Mouse (Mus musculus): ENCODE results near the gene Saxo1. TPM values are rescaled to one million over a fixed set of nuclear protein-coding genes. Genes with fewer than 3 reads are reported as not detected.

Saxo1 gene
- total and polyA plus RNA-seq, 3 experiments = not detected

DNA sequence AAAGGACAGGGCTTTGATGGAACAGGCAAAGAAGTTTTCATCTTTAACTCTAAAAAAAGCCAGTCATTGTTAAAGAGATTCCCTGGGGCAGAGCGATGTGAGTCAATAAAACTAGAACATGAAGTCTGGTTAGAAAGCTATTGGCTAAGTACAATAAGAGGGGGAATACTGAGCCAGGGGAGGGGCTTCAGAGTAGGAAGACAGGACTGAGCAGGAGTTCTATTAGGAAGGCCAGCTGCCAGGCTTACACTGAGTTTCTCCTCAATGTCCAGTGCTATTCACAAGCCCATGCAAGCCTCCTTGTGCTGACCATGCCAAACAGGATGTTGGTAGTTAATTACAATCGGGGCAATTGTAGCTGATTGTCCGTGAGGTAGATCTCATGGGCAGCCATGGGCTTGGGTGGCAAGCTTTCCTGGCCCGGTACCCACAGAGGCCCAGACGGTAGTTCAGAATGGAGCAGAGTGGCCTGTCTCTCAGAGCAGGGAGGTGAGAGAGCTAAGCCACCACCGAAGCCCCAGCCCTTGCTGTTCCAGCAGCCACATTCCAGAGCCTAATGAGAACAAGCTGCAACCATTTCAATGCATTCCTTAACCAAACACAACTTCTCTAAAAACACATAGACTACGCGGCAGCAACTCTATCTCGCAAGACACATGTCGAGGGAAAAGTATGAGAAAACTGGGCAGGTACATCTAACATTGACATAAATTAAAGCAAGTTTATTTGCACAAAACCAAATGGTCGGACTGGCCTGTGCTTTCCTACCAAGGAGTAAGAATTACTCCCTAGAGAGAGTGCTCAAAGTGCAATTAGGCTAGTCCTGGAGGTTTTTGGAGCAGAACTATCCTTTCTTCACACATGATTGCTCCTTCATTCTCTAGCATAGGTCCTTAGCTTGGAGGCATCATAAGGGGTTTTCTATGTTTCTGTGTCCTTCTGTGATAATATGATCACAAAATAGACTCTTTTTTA, 30.7 kb downstream of the Saxo1 start:
- H3K4me1 ChIP-seq (ENCODE audit: control insufficient read depth in 1 of 2, insufficient read depth in 2 of 2) = no peaks in the 10 kb centered on the region
- dilution Hi-C loops (cut with MboI; ENCODE audit: extremely low pct_ligation_motif_present, extremely low pct_unique_long_range_greater_than_20kb, low sequenced_read_pairs) = no loop called here
- no peaks in the 10 kb centered on the region for H3K79me2 ChIP-seq (replicated peaks; ENCODE audit: control insufficient read depth, extremely low read depth, insufficient read depth, poor library complexity, severe bottlenecking)
- no peak overlapping the region for H3K4me3 ChIP-seq (replicated peaks in 1 of 3; ENCODE audit: low read depth in 2 of 3, low read length in 2 of 3, poor library complexity in 1 of 3)
- H3K4me2 ChIP-seq (ENCODE audit: insufficient read depth, low read depth, poor library complexity, severe bottlenecking) = no peak overlapping the region
- no peak overlapping the region for H3K9ac ChIP-seq (ENCODE audit: insufficient read depth, low read depth)
- TF ChIP-seq IRF4 (IDR thresholded peaks at IDR 0.05; ENCODE audit: low read depth, low read length) (no peak), E2F4 (IDR thresholded peaks at IDR 0.05; ENCODE audit: insufficient replicate concordance, low read depth, low read length) (no peak), ZKSCAN1 (IDR thresholded peaks at IDR 0.05; ENCODE audit: borderline replicate concordance, low read depth, low read length) (no peak), ZMIZ1 (IDR thresholded peaks at IDR 0.05; ENCODE audit: low read depth, low read length) (no peak), MEF2A (IDR thresholded peaks at IDR 0.05; ENCODE audit: borderline replicate concordance, low read depth, low read length) (no peak), ZC3H11A (IDR thresholded peaks at IDR 0.05; ENCODE audit: low read depth, low read length) (no peak), CHD2 (IDR thresholded peaks at IDR 0.05; ENCODE audit: low read length) (no peak), PAX5 (IDR thresholded peaks at IDR 0.05; ENCODE audit: low read length) (no peak), JUN (IDR thresholded peaks at IDR 0.05; ENCODE audit: insufficient read depth, low read depth, low read length) (no peak), UBTF (IDR thresholded peaks at IDR 0.05; ENCODE audit: low read depth, low read length) (no peak), MAX (IDR thresholded peaks at IDR 0.05; ENCODE audit: low read length) (no peak), POLR2A (IDR thresholded peaks at IDR 0.05; ENCODE audit: low read depth, low read length) (no peak), MYC (IDR thresholded peaks at IDR 0.05; ENCODE audit: low read depth, low read length) (no peak), ELF1 (IDR thresholded peaks at IDR 0.05; ENCODE audit: low read depth, low read length) (no peak), USF2 (conservative IDR thresholded peaks at IDR 0.05; ENCODE audit: low read depth, low read length) (no peak), NRF1 (IDR thresholded peaks at IDR 0.05; ENCODE audit: low read depth, low read length) (no peak), EP300 (IDR thresholded peaks at IDR 0.05; ENCODE audit: low read length) (no peak), POLR2AphosphoS2 (IDR thresholded peaks at IDR 0.05; ENCODE audit: low read depth, low read length) (no peak)
- no peak overlapping the region for H3K27ac ChIP-seq (ENCODE audit: insufficient read depth, low read depth)
- in situ Hi-C loops (cut with MboI; ENCODE audit: low pct_ligation_motif_present, low pct_unique_long_range_greater_than_20kb, low sequenced_read_pairs) = loop anchor here (25.0 kb wide), 1 partner anchor 690 kb away; no protein-coding TSS in a partner anchor
- no peaks in the 10 kb centered on the region for H3K27me3 ChIP-seq (replicated peaks)
- DNase-seq (ENCODE audit: extremely low read depth) = no peak
- no peaks in the 10 kb centered on the region for H3K9me3 ChIP-seq (replicated peaks; ENCODE audit: low read length)
- H3K36me3 ChIP-seq (replicated peaks in 1 of 2; ENCODE audit: control insufficient read depth in 1 of 2, insufficient read depth in 1 of 2, low read length in 1 of 2) = no peaks in the 10 kb centered on the region

DNA sequence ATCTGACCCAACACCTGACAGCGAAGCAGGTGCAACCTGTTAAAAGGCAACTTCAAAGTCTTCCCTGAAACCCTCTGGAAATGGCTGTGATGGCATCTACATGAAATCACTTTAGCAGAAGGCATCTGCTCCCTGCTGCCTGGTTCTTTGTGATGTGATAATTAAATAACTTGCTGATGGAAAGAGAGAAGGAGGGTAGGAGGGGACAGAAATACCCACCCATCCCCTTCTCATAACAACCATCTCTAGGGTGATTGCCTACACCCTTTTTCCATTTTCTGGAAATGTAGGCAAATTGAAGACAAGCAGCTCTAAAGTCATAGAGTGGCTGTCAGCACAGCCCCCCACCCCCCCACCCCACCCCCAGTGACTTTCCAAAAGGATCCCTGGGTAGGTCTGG, 33.6 kb downstream of the Saxo1 start:
- dilution Hi-C loops (cut with MboI; ENCODE audit: extremely low pct_ligation_motif_present, extremely low pct_unique_long_range_greater_than_20kb, low sequenced_read_pairs) (no loop called here), in situ Hi-C loops (cut with MboI; ENCODE audit: low pct_ligation_motif_present, low pct_unique_long_range_greater_than_20kb, low sequenced_read_pairs) (no loop called here)

More for the DNA sequence above, 33.6 kb downstream of the Saxo1 start:
- H3K9me3 ChIP-seq (replicated peaks; ENCODE audit: low read length) = no peaks in the 10 kb centered on the region
- H3K79me2 ChIP-seq (replicated peaks; ENCODE audit: control insufficient read depth, extremely low read depth, insufficient read depth, poor library complexity, severe bottlenecking) = no peaks in the 10 kb centered on the region
- H3K4me3 ChIP-seq (replicated peaks in 1 of 3; ENCODE audit: low read depth in 2 of 3, low read length in 2 of 3, poor library complexity in 1 of 3) = no peak overlapping the region
- H3K4me2 ChIP-seq (ENCODE audit: insufficient read depth, low read depth, poor library complexity, severe bottlenecking) = no peak overlapping the region
- DNase-seq (ENCODE audit: extremely low read depth) = no peak
- H3K9ac ChIP-seq (ENCODE audit: insufficient read depth, low read depth) = no peak overlapping the region
- no peaks in the 10 kb centered on the region for H3K36me3 ChIP-seq (replicated peaks in 1 of 2; ENCODE audit: control insufficient read depth in 1 of 2, insufficient read depth in 1 of 2, low read length in 1 of 2)
- H3K27me3 ChIP-seq (replicated peaks) = no peaks in the 10 kb centered on the region
- TF ChIP-seq RCOR1 (conservative IDR thresholded peaks at IDR 0.05; ENCODE audit: low read depth, low read length) = no peak
- no peak for TF ChIP-seq ZKSCAN1 (IDR thresholded peaks at IDR 0.05; ENCODE audit: borderline replicate concordance, low read depth, low read length)
- peaks cover 0 to 11% of the 10 kb centered on the region in 2 experiments; a peak in 2 of 4 replicates for H3K4me1 ChIP-seq (ENCODE audit: control insufficient read depth in 1 of 2, insufficient read depth in 2 of 2)
- no peak overlapping the region for H3K27ac ChIP-seq (ENCODE audit: insufficient read depth, low read depth)

All from CH12.LX (cell line).